Mouse (Mus musculus): ENCODE data around the gene Aqp2. TPM values are rescaled to one million over a fixed set of nuclear protein-coding genes. Genes with fewer than 3 reads are reported as not detected.
A peak's percentile ranks its signal among the peaks of the same experiment; 100 is the strongest.

Gene Aqp2
- polyA plus RNA-seq, 1 experiment from 2014 or later, result not detected

DNA sequence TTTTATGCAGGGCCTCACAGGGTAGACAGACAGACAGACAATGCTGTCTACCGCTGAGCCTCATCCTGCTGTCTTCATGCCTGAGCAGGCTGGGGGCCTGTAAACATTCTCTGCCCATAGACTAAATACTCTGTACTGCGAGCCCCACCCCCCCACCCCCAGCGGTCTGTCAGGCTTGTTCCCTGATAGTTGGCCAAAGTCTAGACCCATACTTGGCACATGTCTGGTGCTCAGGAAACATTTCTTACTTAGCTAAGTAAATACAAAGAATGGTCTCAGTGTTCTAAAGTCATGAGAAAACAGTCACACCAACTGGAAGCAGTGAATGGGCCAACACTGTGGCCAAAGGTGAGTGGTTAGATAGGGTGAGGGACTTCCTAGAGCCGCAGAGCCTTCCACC is 11.5 kb upstream of the Aqp2 start:
- Histone ChIP-seq H3K27ac (replicated peaks) (no peak overlapping the region), H3K27me3 (ENCODE audit: low read depth, poor library complexity, severe bottlenecking) (peaks cover 50% of the 10 kb centered on the region), H3K4me3 (no peak overlapping the region), H3K4me1 (peaks cover 34% of the 10 kb centered on the region), H3K36me3 (no peaks in the 10 kb centered on the region), H3K9me3 (replicated peaks) (no peaks in the 10 kb centered on the region)
- 72% methylated on average over 4 of the region's 4 CpGs for WGBS
- no peak for DNase-seq (ENCODE audit: low spot score)

DNA sequence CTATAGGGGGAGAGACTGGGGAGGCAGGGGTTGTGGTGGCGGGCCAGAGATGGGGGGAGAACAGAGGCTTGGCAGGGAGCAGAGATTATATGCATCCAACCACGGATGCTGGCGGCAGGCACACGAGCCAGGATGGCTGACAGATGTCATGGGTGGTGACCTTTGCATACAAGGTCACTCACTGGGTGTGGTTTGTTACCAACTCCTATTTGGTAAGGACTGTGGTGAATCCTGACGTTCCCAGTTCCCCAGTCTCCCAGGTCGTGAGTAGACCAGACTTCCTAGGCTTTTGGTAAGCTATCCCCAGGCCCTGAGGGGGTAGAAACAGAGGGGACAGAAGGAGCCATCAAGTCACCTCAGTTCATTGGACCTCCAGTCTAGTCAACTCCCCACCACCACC is 10.2 kb upstream of the Aqp2 start:
- Histone ChIP-seq H3K36me3 (no peaks in the 10 kb centered on the region), H3K4me3 (no peak overlapping the region), H3K4me1 (peaks cover 34% of the 10 kb centered on the region), H3K27ac (replicated peaks) (no peak overlapping the region), H3K9me3 (replicated peaks) (no peaks in the 10 kb centered on the region), H3K27me3 (ENCODE audit: low read depth, poor library complexity, severe bottlenecking) (peaks cover 37% of the 10 kb centered on the region)
- DNase-seq (ENCODE audit: low spot score), result no peak
- 70% methylated on average over 6 of the region's 6 CpGs for WGBS

DNA sequence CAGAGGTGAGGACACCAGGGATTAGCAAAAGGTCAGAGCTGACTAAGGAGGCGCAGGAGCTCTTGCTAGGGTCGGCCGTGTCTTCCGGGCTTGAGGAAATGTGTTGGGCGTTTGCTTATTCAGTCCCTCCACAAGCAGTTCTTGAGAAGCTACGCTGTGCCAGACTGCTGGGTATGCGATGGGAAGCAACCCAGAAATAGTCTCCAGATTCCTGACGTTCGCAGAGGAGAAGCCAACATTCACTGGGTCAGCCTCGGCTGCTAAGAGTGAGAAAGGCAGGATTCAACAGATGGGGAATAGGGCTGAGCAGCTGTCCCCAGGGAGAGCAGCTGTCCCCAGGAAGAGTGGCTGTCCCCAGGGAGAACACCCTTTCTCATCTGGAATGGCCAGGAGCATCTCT is 9.7 kb upstream of the Aqp2 start:
- 85% methylated on average over 10 of the region's 10 CpGs for WGBS
- Histone ChIP-seq H3K9me3 (replicated peaks) (no peaks in the 10 kb centered on the region), H3K27ac (replicated peaks) (no peak overlapping the region), H3K27me3 (ENCODE audit: low read depth, poor library complexity, severe bottlenecking) (peaks cover 33% of the 10 kb centered on the region), H3K4me3 (no peak overlapping the region), H3K36me3 (no peaks in the 10 kb centered on the region), H3K4me1 (peaks cover 34% of the 10 kb centered on the region)
- no peak for DNase-seq (ENCODE audit: low spot score)

DNA sequence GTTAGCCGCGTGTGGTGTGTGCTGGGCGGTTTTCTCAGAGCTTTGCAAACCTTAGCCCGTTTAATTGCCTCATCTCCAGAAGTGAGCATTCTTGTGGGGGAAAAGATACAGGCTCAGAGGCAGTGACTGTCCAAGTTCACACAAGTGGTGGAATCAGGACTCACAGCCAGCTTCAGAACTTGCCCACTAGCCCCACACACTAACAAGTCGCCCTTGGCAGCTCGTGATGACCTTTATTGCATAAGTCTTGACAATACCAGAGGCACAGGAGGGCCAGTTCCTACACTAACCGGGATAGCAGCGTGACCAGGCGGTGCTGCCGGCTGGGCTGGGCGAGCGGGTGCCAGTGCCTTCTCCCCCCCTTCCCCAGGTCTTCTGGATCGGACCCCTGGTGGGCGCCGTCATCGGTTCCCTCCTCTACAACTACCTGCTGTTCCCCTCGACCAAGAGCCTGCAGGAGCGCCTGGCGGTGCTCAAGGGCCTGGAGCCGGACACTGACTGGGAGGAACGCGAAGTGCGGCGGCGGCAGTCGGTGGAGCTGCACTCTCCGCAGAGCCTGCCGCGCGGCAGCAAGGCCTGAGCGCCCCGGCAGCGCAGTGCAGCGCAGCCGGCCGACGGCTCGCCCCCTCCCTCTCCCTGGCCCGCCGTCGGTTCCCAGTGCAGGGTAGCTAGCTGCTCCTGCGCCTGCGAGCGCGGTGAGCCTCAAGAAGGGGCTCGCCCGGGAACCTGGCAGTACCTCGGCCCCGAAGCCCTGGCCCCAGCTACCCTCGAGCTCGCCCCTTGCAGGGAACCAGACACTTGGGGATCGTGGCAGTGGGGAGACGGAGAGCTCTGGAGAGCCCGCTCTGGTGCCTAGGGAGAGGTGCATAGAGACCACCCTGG is 4.8 kb downstream of the Aqp2 start:
- peaks cover 32% of the 10 kb centered on the region for H3K4me1 ChIP-seq
- no peaks in the 10 kb centered on the region for H3K9me3 ChIP-seq (replicated peaks)
- H3K27ac ChIP-seq (replicated peaks), result peak overlapping the region; percentile 24
- H3K36me3 ChIP-seq, result no peaks in the 10 kb centered on the region
- DNase-seq (ENCODE audit: low spot score), result peak; percentile 69
- H3K4me3 ChIP-seq, result peak overlapping the region; percentile 49
- WGBS, result 2% methylated on average over 53 of the region's 54 CpGs
- H3K27me3 ChIP-seq (ENCODE audit: low read depth, poor library complexity, severe bottlenecking), result peaks cover 100% of the 10 kb centered on the region

DNA sequence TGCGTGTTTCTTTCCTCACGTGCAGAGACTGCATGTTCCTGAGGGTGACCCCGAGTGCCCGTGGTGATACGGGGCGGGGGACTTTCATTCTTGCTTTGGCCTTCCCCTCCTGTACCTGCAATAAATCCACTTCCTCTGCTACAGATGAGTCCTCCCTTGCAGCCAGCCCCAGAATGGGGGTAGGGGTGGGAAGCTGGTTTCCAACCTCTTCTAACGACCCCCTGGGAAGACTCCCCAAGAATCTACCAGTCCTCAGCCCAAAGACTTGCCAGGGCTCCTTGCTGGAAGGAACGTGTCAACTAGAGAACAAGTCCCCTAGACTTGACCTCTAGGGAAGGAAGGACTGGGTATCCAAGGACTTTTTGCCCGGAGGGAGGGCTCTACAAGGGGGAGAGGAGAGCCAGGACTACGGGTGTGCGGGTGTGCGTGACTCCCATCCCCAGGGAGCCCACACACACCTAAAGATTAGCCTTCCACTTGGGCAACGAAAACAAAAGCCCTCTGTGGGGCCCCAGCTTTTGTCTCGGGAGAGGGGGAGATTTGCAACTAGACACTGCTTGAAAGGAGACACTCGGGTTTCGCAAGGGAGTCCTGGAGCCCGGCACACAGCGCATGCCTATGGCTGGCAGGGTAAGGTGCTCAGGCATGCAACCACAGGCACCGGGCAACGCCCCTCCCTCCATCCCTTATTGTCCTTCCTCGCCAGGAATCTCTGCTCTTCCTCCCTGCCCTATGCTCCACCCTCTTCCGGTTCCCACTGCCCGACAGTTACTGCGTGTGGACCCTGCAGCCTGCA is 5.8 kb downstream of the Aqp2 start:
- DNase-seq (ENCODE audit: low spot score), result peak; percentile 58
- H3K36me3 ChIP-seq, result no peaks in the 10 kb centered on the region
- under 1% methylated on average over 24 of the region's 24 CpGs for WGBS
- no peaks in the 10 kb centered on the region for H3K9me3 ChIP-seq (replicated peaks)
- peak overlapping the region; percentile 15; the same call in 1 of the 2 replicates for H3K27ac ChIP-seq (replicated peaks)
- H3K27me3 ChIP-seq (ENCODE audit: low read depth, poor library complexity, severe bottlenecking), result peaks cover 100% of the 10 kb centered on the region
- peaks cover 34% of the 10 kb centered on the region for H3K4me1 ChIP-seq
- peak overlapping the region; percentile 49 for H3K4me3 ChIP-seq

DNA sequence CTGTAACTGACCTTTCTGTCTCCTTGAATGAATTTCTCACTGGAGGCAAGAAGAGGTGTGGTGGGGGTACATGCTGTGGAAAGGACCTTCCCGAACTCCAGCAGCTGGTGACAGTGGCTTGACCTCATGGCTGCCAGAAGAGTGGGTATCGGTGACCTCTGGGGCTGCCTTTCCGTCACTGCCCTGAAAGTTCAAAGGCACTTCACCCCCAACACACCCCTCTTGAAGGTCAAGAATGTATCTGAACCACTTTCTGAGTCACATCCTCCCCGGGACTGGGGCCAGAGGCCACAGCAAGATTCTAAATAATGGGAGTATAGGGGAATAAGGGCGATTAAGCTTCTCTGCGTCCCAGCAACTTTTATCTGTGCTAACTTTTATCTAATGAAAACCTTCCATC is 6.9 kb downstream of the Aqp2 start:
- H3K4me1 ChIP-seq, result peaks cover 41% of the 10 kb centered on the region
- no peak overlapping the region for H3K4me3 ChIP-seq
- H3K36me3 ChIP-seq, result no peaks in the 10 kb centered on the region
- H3K9me3 ChIP-seq (replicated peaks), result no peaks in the 10 kb centered on the region
- DNase-seq (ENCODE audit: low spot score), result no peak
- H3K27ac ChIP-seq (replicated peaks), result no peak overlapping the region
- 71% methylated on average over 6 of the region's 6 CpGs for WGBS
- H3K27me3 ChIP-seq (ENCODE audit: low read depth, poor library complexity, severe bottlenecking), result peaks cover 100% of the 10 kb centered on the region

DNA sequence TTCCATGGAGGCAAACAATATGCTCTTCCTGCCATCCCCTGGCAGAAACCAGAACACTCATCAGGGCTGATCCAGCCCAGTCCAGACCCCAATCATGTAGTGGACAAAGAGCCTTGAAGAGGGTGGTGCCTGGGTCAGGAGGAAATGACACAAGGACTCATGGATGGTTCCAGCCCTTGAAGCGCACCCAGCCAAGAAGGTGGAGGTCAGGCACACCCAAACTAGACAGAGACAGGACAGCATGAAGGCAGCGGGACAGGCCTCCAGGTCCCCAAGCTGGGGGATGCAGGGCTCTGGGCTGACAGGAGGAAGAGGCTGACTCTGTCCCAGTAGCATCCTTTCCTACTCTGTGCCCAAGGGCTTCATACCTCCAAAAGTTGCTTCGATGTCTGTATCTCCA is 7.7 kb downstream of the Aqp2 start:
- Histone ChIP-seq H3K4me1 (peaks cover 46% of the 10 kb centered on the region), H3K27ac (replicated peaks) (no peak overlapping the region), H3K36me3 (no peaks in the 10 kb centered on the region), H3K27me3 (ENCODE audit: low read depth, poor library complexity, severe bottlenecking) (peaks cover 100% of the 10 kb centered on the region), H3K4me3 (no peak overlapping the region), H3K9me3 (replicated peaks) (no peaks in the 10 kb centered on the region)
- 94% methylated on average over 3 of the region's 3 CpGs for WGBS
- no peak for DNase-seq (ENCODE audit: low spot score)

DNA sequence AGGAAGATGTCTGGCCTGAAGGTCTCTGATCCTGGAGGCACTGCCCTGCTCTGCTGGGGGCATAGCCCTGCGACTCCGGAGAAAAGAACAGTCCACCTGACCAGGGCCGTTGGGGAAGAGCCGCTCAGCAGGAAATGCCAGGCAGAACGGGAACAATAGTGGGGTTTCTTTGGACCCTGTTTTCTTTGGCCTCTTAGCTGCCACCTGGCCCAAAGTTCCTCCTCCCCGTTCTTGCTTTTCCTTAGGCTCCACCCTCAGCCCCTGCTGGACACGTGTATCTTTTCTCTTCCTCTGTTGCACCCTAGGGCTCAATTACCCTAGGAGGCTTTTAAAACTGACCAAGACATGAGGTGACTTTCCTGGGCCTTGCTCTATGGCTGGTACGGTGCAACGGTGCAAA is 10.4 kb downstream of the Aqp2 start:
- H3K27ac ChIP-seq (replicated peaks), result no peak overlapping the region
- H3K27me3 ChIP-seq (ENCODE audit: low read depth, poor library complexity, severe bottlenecking), result peaks cover 100% of the 10 kb centered on the region
- no peak for DNase-seq (ENCODE audit: low spot score)
- no peaks in the 10 kb centered on the region for H3K36me3 ChIP-seq
- H3K4me1 ChIP-seq, result peaks cover 33% of the 10 kb centered on the region
- no peak overlapping the region for H3K4me3 ChIP-seq
- no peaks in the 10 kb centered on the region for H3K9me3 ChIP-seq (replicated peaks)
- WGBS, result 2% methylated on average over 9 of the region's 9 CpGs

DNA sequence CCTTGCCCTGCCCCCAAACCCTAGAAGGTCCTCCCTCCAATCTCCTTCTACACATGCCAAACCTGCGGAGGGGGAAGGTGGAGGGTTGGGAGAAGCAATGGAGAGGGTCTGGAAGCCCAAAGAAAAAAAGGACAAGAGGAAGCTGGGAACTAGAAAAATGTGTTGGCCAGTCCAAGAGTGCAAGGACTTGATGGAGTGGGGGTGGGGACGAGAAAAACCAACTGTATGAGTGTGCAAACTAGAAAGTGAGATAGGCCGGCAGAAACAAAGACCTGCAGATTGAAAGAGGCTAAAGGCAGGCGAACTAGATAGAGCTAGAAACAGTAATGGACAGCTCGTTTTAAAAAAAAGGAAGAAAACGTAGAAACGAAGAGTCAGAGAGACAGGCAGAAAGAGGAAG is 10.8 kb downstream of the Aqp2 start:
- H3K4me3 ChIP-seq, result no peak overlapping the region
- no peaks in the 10 kb centered on the region for H3K9me3 ChIP-seq (replicated peaks)
- peaks cover 100% of the 10 kb centered on the region for H3K27me3 ChIP-seq (ENCODE audit: low read depth, poor library complexity, severe bottlenecking)
- H3K27ac ChIP-seq (replicated peaks), result no peak overlapping the region
- H3K36me3 ChIP-seq, result no peaks in the 10 kb centered on the region
- peaks cover 28% of the 10 kb centered on the region for H3K4me1 ChIP-seq
- 24% methylated on average over 7 of the region's 7 CpGs for WGBS
- DNase-seq (ENCODE audit: low spot score), result no peak

DNA sequence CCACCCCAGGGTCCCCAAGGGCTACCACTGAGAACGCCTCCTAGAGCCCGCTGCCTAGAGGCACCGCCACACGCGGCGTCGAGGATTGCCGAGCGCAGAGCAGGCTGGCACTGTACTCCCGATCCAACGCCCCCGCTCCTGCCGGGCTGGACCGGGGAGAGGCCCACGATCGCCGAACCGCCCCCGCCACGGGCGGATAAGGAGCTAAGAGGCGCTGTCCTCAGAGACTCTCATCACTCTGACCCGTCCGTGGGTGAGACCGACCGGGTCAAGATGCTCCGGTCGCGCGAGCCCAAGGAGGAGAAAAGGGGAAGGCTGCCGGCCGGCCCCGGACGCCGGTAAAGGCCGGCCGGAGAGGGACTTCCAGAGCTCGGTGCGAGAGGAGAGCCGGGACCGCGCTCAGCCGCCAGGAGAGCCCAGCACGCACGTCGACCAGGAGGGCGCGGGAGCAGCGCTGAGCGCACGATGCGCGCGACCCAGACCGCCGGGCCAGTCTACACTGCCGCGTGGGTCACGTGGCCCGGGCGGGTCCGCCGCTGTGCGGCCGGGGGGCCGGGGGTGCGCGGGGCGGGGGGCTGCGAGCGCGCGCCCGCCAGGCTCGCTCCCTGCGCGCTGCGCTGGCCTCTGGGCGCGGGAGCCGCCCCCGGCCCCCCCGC is 11.7 kb downstream of the Aqp2 start, which contains the start of gene Aqp5:
TSS of gene Aqp5 (plus strand) at position 354 of the 656 bp plus-strand sequence.
- no peaks in the 10 kb centered on the region for H3K9me3 ChIP-seq (replicated peaks)
- H3K27me3 ChIP-seq (ENCODE audit: low read depth, poor library complexity, severe bottlenecking), result peaks cover 100% of the 10 kb centered on the region
- H3K27ac ChIP-seq (replicated peaks), result 0 out of 2 replicates have a peak within 1 kb of the TSS, but pooled peaks have one; percentile 14
- H3K4me3 ChIP-seq, result peak within 1 kb of the TSS; percentile 52
- DNase-seq (ENCODE audit: low spot score), result peak; percentile 42
- 2% methylated on average over 83 of the region's 83 CpGs for WGBS
- no peaks in the 10 kb centered on the region for H3K36me3 ChIP-seq
- H3K4me1 ChIP-seq, result peaks cover 21% of the 10 kb centered on the region

DNA sequence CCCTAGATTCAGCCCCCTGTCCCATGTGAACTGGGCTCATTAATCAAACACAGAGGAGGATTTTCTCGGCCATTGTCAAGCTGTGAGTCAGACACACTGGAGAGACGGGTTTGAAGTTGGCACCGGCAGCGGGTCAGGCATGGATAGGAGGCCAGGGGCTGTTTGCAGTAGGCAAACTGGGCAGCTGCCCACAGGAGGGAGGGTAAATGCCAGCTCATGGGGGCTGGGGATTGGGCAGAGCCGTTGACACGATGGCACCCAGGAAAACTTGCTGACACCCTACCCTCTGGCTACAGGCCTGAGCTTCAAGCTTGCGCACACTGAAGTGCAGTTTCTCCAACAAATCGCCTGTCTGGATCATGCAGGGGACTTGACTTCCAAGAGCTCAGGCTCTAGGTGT is 13.3 kb downstream of the Aqp2 start:
- 77% methylated on average over 8 of the region's 8 CpGs for WGBS
- Histone ChIP-seq H3K9me3 (replicated peaks) (no peaks in the 10 kb centered on the region), H3K4me1 (peaks cover 35% of the 10 kb centered on the region), H3K4me3 (no peak overlapping the region), H3K27me3 (ENCODE audit: low read depth, poor library complexity, severe bottlenecking) (peaks cover 95% of the 10 kb centered on the region), H3K27ac (replicated peaks) (no peak overlapping the region), H3K36me3 (no peaks in the 10 kb centered on the region)
- no peak for DNase-seq (ENCODE audit: low spot score)

DNA sequence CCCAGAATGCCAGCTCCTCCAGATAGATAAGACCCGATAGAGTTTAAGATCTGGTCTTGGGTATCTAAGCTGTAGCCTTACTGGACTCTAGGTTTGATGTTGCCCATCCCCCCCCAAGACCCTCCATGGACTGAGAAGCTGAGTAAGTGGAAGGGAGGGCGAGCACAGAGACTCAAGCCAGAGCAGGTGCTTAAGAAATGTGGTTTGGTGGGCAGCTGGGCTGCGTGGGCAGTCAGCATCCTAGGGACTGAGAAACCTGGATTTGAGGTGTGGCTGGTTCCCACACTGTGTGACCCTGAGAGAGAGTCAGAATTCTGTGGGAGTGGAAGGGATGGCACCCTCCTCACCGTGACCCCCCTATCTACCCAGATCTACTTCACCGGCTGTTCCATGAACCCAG is 14.0 kb downstream of the Aqp2 start:
- Histone ChIP-seq H3K4me1 (peaks cover 42% of the 10 kb centered on the region), H3K27ac (replicated peaks) (no peak overlapping the region), H3K9me3 (replicated peaks) (no peaks in the 10 kb centered on the region), H3K36me3 (no peaks in the 10 kb centered on the region), H3K27me3 (ENCODE audit: low read depth, poor library complexity, severe bottlenecking) (peaks cover 95% of the 10 kb centered on the region), H3K4me3 (no peak overlapping the region)
- DNase-seq (ENCODE audit: low spot score), result no peak
- WGBS, result 83% methylated on average over 5 of the region's 5 CpGs

Data from midbrain, embryonic 10.5 days (tissue).